Mouse (Mus musculus) midbrain, embryonic 16.5 days (tissue): ENCODE measurements around the gene Isy1. TPM values are rescaled to one million over a fixed set of nuclear protein-coding genes. Genes with fewer than 3 reads are reported as not detected.

Experiments used
- ATAC-seq: fragments of 200-750 bp; cut with Nextera tagmentation; 2 replicates; pipeline ENCODE4 v1.8.0; 2017; ENCODE audit warnings: moderate TSS enrichment
- H3K27ac ChIP-seq: fragments of 300-500 bp; sonication (generic); 2 replicates; pipeline ENCODE4 v1.5.1; 2014; ENCODE audit warnings: mild to moderate bottlenecking, low read length, mixed read lengths
- H3K27me3 ChIP-seq: fragments of 300-500 bp; sonication (generic); 2 replicates; pipeline ENCODE4 v1.6.1; 2014; ENCODE audit warnings: low read depth, low read length, mixed read lengths; ENCODE audit not compliant: control insufficient read depth, insufficient read depth
- H3K36me3 ChIP-seq: fragments of 300-500 bp; sonication (generic); 2 replicates; pipeline ENCODE4 v1.6.1; 2014; ENCODE audit warnings: mild to moderate bottlenecking, low read length, moderate library complexity, mixed read lengths; ENCODE audit not compliant: control insufficient read depth, insufficient read depth
- H3K4me1 ChIP-seq: fragments of 300-500 bp; sonication (generic); 2 replicates; pipeline ENCODE4 v1.6.1; 2014; ENCODE audit warnings: mild to moderate bottlenecking, low read length, mixed read lengths; ENCODE audit not compliant: control insufficient read depth, insufficient read depth
- H3K4me2 ChIP-seq: fragments of 300-500 bp; sonication (generic); 2 replicates; pipeline ENCODE4 v1.6.1; 2014; ENCODE audit warnings: mild to moderate bottlenecking, low read length, mixed read lengths
- H3K4me3 ChIP-seq: fragments of 300-500 bp; sonication (generic); 2 replicates; pipeline ENCODE4 v1.5.1; 2014; ENCODE audit warnings: low read depth, mild to moderate bottlenecking, low read length, moderate library complexity, mixed read lengths
- H3K9ac ChIP-seq: fragments of 300-500 bp; sonication (generic); 2 replicates; pipeline ENCODE4 v1.6.1; 2014; ENCODE audit warnings: low read depth, low read length, mixed read lengths
- H3K9me3 ChIP-seq: fragments of 300-500 bp; sonication (generic); replicated peaks from 2 replicates; pipeline ENCODE4 v1.6.1; 2014; ENCODE audit warnings: mild to moderate bottlenecking, low read length, mixed read lengths; ENCODE audit not compliant: control insufficient read depth, poor library complexity, severe bottlenecking
- WGBS: fragments of 180-500 bp; shearing (Covaris S2); extraction: QIAGEN DNeasy Blood & Tissue Kit; methylation state at CpG from one replicate; pipeline ENCODE4 v1.1.7; 2014; 5-methylcytosine and 5-hydroxymethylcytosine counted together
- polyA plus RNA-seq: library from polyadenylated mRNA; unstranded; fragments of >200 nt; fragmentation: Nextera tagmentation; extraction: Ambion mirVana; gene quantifications from 2 replicates; pipeline ENCODE4 v1.2.1, GENCODE M21; 2015

Isy1 gene
- polyA plus RNA-seq, 1 experiment from 2014 or later: 26.2 TPM

GRCm38 (mm10) chr6:87853446-87853845, 14.8 kb upstream of the Isy1 start:
- Histone ChIP-seq H3K36me3 (no peaks in the 10 kb centered on the region), H3K27ac (no peak overlapping the region), H3K4me1 (peaks cover 13% of the 10 kb centered on the region), H3K27me3 (no peaks in the 10 kb centered on the region; the same call in 1 of the 2 replicates), H3K9me3 (no peaks in the 10 kb centered on the region), H3K4me3 (no peak overlapping the region), H3K4me2 (no peak overlapping the region), H3K9ac (no peak overlapping the region)
- 88% methylated on average over 4 of the region's 4 CpGs for WGBS
- ATAC-seq: no peak

GRCm38 (mm10) chr6:87851871-87852270, 13.3 kb upstream of the Isy1 start:
- H3K4me1 ChIP-seq: peaks cover 27% of the 10 kb centered on the region
- no peak overlapping the region for H3K27ac ChIP-seq
- H3K4me2 ChIP-seq: no peak overlapping the region
- no peaks in the 10 kb centered on the region for H3K36me3 ChIP-seq
- H3K27me3 ChIP-seq: no peaks in the 10 kb centered on the region; the same call in 1 of the 2 replicates
- H3K4me3 ChIP-seq: no peak overlapping the region
- no peak for ATAC-seq
- 81% methylated on average over 6 of the region's 6 CpGs for WGBS
- no peaks in the 10 kb centered on the region for H3K9me3 ChIP-seq
- no peak overlapping the region for H3K9ac ChIP-seq

- peaks cover 29% of the 10 kb centered on the region for H3K4me1 ChIP-seq
- no peaks in the 10 kb centered on the region for H3K36me3 ChIP-seq
- peak within 1 kb of the TSS; percentile 96 for H3K27ac ChIP-seq
- peak within 1 kb of the TSS; percentile 99 for H3K9ac ChIP-seq
- H3K9me3 ChIP-seq: no peaks in the 10 kb centered on the region
- WGBS: 1% methylated on average over 54 of the region's 55 CpGs
- H3K4me2 ChIP-seq: peak within 1 kb of the TSS; percentile 96
- peak; percentile 99 for ATAC-seq
- H3K27me3 ChIP-seq: no peaks in the 10 kb centered on the region; the same call in 1 of the 2 replicates
- peak within 1 kb of the TSS; percentile 100 for H3K4me3 ChIP-seq
Measured at GRCm38 (mm10) chr6:87850900-87851614, 12.5 kb upstream of the Isy1 start, which contains the start of gene Cnbp. TSS of gene Cnbp (minus strand) at chr6:87851106.

- peak overlapping the region; percentile 99 for H3K9ac ChIP-seq
- WGBS: under 1% methylated on average over 65 of the region's 73 CpGs
- peak overlapping the region; percentile 96 for H3K4me2 ChIP-seq
Measured at GRCm38 (mm10) chr6:87850155-87850899, 11.7 kb upstream of the Isy1 start.

GRCm38 (mm10) chr6:87849780-87850154, 11.2 kb upstream of the Isy1 start:
- Histone ChIP-seq H3K9me3 (no peaks in the 10 kb centered on the region), H3K4me2 (peak overlapping the region; percentile 96), H3K4me3 (peak overlapping the region; percentile 100), H3K27me3 (no peaks in the 10 kb centered on the region; the same call in 1 of the 2 replicates), H3K27ac (no peak overlapping the region), H3K4me1 (peaks cover 29% of the 10 kb centered on the region), H3K9ac (peak overlapping the region; percentile 99), H3K36me3 (peaks cover 6% of the 10 kb centered on the region)
- whole genome bisulfite sequencing: 0% methylated on average over 8 of the region's 8 CpGs
- ATAC-seq: no peak

More at GRCm38 (mm10) chr6:87850155-87850899, 11.7 kb upstream of the Isy1 start:
- Histone ChIP-seq H3K4me1 (peaks cover 29% of the 10 kb centered on the region), H3K9me3 (no peaks in the 10 kb centered on the region), H3K4me3 (peak overlapping the region; percentile 100), H3K36me3 (peaks cover under 1% of the 10 kb centered on the region), H3K27ac (peak overlapping the region; percentile 96), H3K27me3 (no peaks in the 10 kb centered on the region; the same call in 1 of the 2 replicates)
- peak; percentile 77 for ATAC-seq

GRCm38 (mm10) chr6:87846813-87847212, 8.2 kb upstream of the Isy1 start:
- no peak overlapping the region for H3K9ac ChIP-seq
- WGBS: 90% methylated on average over 1 of the region's 1 CpGs
- no peak overlapping the region for H3K4me3 ChIP-seq
- H3K9me3 ChIP-seq: no peaks in the 10 kb centered on the region
- H3K4me2 ChIP-seq: no peak overlapping the region
- H3K27me3 ChIP-seq: no peaks in the 10 kb centered on the region
- H3K36me3 ChIP-seq: peaks cover 27% of the 10 kb centered on the region
- no peak overlapping the region for H3K27ac ChIP-seq
- no peak for ATAC-seq
- peaks cover 29% of the 10 kb centered on the region for H3K4me1 ChIP-seq

- ATAC-seq: no peak
- no peak overlapping the region for H3K4me3 ChIP-seq
- H3K9me3 ChIP-seq: no peaks in the 10 kb centered on the region
- peaks cover 29% of the 10 kb centered on the region for H3K36me3 ChIP-seq
- H3K27me3 ChIP-seq: no peaks in the 10 kb centered on the region
- no peak overlapping the region for H3K4me2 ChIP-seq
- H3K4me1 ChIP-seq: peaks cover 25% of the 10 kb centered on the region
- 92% methylated on average over 13 of the region's 13 CpGs for WGBS
- no peak overlapping the region for H3K27ac ChIP-seq
- H3K9ac ChIP-seq: no peak overlapping the region
Measured at GRCm38 (mm10) chr6:87845031-87845695, 6.6 kb upstream of the Isy1 start.

DNA sequence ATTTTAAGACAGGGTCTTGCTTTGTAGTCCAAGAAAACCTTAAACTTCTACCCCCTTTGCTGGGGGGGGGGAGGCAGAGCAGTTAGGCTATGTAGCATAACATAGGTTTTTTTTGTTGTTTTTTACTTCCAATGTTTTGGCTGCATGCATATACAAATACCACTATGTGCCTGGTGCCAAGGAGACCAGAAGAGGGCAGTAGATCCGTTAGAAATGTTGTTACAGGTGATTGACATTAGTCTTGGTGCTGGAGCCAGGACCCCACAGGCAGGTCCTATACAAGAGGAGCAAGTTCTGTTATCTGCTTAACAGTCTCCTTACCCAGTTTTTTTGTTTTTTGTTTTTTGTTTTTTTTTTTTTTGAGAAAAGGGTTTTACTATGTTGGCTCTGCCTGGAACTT, 3.7 kb upstream of the Isy1 start:
- Histone ChIP-seq H3K9ac (no peak overlapping the region), H3K36me3 (peaks cover 29% of the 10 kb centered on the region), H3K4me3 (no peak overlapping the region), H3K9me3 (no peaks in the 10 kb centered on the region), H3K27ac (no peak overlapping the region), H3K4me1 (peaks cover 14% of the 10 kb centered on the region), H3K27me3 (no peaks in the 10 kb centered on the region), H3K4me2 (no peak overlapping the region)
- no peak for ATAC-seq
- WGBS: 18% methylated on average over 1 of the region's 1 CpGs
